Mouse (Mus musculus) cerebellum, adult 2 months (tissue): ENCODE data around the gene Ap4s1.

Experiments
- CTCF ChIP-seq: fragments of 200-500 bp; IDR thresholded peaks from 2 replicates; pipeline ENCODE4 v1.5.1; 2011; ENCODE audit warnings: low read depth, mild to moderate bottlenecking, control low read depth, low read length, moderate library complexity, borderline replicate concordance; ENCODE audit not compliant: insufficient read depth
- POLR2A ChIP-seq: fragments of 200-500 bp; IDR thresholded peaks from 2 replicates; pipeline ENCODE4 v1.6.1; 2011; ENCODE audit warnings: low read length, control low read depth, borderline replicate concordance; ENCODE audit not compliant: insufficient read depth

DNA sequence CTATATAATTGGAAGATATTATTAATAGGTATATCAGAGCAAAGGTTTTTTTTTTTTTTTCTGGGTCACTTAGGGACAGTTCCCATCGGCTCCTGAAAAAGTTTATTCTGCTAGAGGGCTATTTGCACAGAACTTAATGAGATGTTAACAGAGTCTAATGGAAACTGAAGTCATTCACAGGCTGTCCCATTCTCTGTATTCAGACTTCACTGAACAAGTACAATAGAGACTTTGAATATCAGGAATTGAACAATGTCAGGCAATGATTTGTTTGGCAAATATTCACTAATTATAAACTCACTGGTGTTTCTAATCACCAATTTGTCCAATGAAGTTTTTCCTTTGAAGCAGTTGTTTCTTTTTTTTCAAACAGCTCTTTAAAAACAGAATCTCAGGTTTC lies 46.0 kb downstream of the Ap4s1 start:
- no peak for TF ChIP-seq POLR2A
- TF ChIP-seq CTCF: no peak
